Mouse (Mus musculus) heart, embryonic 16.5 days (tissue): ENCODE measurements at regions not wholly inside any gene's neighbourhood (a gene's known extent, or its start where the extent isn't known, plus 50 kb on each side); places are given as distances from the start of the nearest gene placed in this dataset.

ENCODE experiments used
- ATAC-seq: fragments of 200-750 bp; cut with Nextera tagmentation; replicated peaks from 2 replicates; pipeline ENCODE4 v1.8.0; 2017; ENCODE audit warnings: moderate number of reproducible peaks; ENCODE audit not compliant: insufficient read depth, low FRiP score; ENCODE audit errors: extremely low read depth
- H3K27ac ChIP-seq: fragments of 300-500 bp; sonication (generic); 2 replicates; pipeline ENCODE4 v1.5.1; 2014; ENCODE audit warnings: mild to moderate bottlenecking, low read length, control low read depth, moderate library complexity
- H3K27me3 ChIP-seq: fragments of 300-500 bp; sonication (generic); 2 replicates; pipeline ENCODE4 v1.6.1; 2014; ENCODE audit warnings: low read length, mixed read lengths; ENCODE audit not compliant: control insufficient read depth, insufficient read depth
- H3K36me3 ChIP-seq: fragments of 300-500 bp; sonication (generic); 2 replicates; pipeline ENCODE4 v1.6.1; 2014; ENCODE audit not compliant: control insufficient read depth, insufficient read depth
- H3K4me1 ChIP-seq: fragments of 300-500 bp; sonication (generic); 2 replicates; pipeline ENCODE4 v1.6.1; 2014; ENCODE audit warnings: low read length, mixed read lengths; ENCODE audit not compliant: control insufficient read depth, insufficient read depth
- H3K4me2 ChIP-seq: fragments of 300-500 bp; sonication (generic); 2 replicates; pipeline ENCODE4 v1.6.1; 2014; ENCODE audit warnings: low read depth, mild to moderate bottlenecking, control low read depth, low read length
- H3K4me3 ChIP-seq: fragments of 300-500 bp; sonication (generic); 2 replicates; pipeline ENCODE4 v1.5.1; 2014; ENCODE audit warnings: mild to moderate bottlenecking, control low read depth, low read length
- H3K9ac ChIP-seq: fragments of 300-500 bp; sonication (generic); 2 replicates; pipeline ENCODE4 v1.6.1; 2014; ENCODE audit warnings: low read length, control low read depth
- H3K9me3 ChIP-seq: fragments of 300-500 bp; sonication (generic); replicated peaks from 2 replicates; pipeline ENCODE4 v1.6.1; 2016; ENCODE audit warnings: low read length; ENCODE audit not compliant: control insufficient read depth
- WGBS: fragments of 180-500 bp; shearing (Covaris S2); extraction: QIAGEN DNeasy Blood & Tissue Kit; methylation state at CpG from one replicate; pipeline ENCODE4 v1.1.7; 2014; 5-methylcytosine and 5-hydroxymethylcytosine counted together

DNA sequence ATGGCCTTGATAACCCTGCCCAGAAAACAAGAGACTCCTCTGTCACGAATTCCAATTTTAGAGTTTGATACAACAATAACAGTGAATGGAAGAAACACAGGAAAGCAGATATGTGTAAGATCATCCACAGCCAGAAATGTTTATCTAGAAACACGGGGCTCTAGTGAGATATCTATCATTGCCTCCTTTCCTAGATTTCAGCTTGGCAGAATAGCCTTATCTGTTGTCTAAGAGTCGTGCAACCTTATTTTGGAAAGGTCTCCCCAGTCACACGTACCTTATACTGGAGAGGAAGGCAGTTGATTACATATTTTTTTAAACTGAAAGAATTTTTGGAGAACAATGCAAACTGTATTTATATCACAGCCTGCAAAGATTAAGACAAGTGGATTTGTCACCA, 61.6 kb downstream of the Gm10295 start:
- Histone ChIP-seq H3K36me3 (no peaks in the 10 kb centered on the region), H3K9ac (no peak overlapping the region), H3K27me3 (no peaks in the 10 kb centered on the region), H3K4me1 (no peaks in the 10 kb centered on the region; the same call in 1 of the 2 replicates), H3K27ac (no peak overlapping the region), H3K4me2 (no peak overlapping the region), H3K4me3 (no peak overlapping the region), H3K9me3 (no peaks in the 10 kb centered on the region)
- ATAC-seq: no peak
- 22% methylated on average over 4 of the region's 4 CpGs for WGBS

DNA sequence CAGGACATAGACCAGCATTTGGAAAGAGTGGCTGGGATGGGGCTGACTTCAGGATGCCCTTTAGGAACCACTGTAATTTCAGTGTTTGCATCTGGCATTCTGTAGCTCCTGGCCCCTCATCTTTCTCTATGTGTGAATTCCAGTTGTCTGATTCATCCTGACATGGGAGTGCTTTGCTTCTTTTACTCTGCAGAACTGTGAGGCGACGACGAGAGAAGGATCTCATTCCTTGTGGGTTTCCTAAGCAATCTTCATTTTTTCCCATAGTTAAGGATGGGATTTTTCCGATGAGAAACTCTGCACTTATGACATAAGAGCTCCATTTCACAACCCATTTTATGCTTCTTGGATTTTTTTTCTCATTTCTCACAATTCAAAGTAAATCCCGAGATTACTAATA, 62.0 kb downstream of the Gm10295 start:
- H3K9ac ChIP-seq: no peak overlapping the region
- no peak overlapping the region for H3K4me2 ChIP-seq
- H3K36me3 ChIP-seq: no peaks in the 10 kb centered on the region
- no peak for ATAC-seq
- H3K4me1 ChIP-seq: no peaks in the 10 kb centered on the region; the same call in 1 of the 2 replicates
- H3K27me3 ChIP-seq: no peaks in the 10 kb centered on the region
- 34% methylated on average over 5 of the region's 5 CpGs for WGBS
- no peak overlapping the region for H3K27ac ChIP-seq
- H3K4me3 ChIP-seq: no peak overlapping the region
- H3K9me3 ChIP-seq: no peaks in the 10 kb centered on the region

DNA sequence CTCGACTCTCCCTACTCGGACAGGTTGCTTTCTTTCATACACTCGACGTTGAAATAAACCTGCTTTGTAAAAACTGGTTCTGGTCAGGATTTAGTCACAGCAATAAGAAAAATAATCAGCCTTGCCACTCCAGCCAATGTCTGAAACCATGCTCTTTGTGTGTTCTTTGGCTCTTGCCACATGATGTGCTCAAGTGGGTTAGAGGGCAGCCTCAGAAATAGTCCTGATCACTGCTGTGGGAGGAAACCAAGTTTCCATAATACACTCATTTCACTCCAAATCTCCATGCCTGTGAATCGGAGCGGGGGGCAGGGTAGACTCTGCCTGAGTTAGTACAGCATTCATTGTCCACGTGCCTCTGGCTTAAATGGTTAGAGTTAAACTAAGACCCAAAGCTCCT, 63.8 kb downstream of the Gm10295 start:
- 73% methylated on average over 7 of the region's 7 CpGs for WGBS
- no peak overlapping the region for H3K27ac ChIP-seq
- no peak for ATAC-seq

DNA sequence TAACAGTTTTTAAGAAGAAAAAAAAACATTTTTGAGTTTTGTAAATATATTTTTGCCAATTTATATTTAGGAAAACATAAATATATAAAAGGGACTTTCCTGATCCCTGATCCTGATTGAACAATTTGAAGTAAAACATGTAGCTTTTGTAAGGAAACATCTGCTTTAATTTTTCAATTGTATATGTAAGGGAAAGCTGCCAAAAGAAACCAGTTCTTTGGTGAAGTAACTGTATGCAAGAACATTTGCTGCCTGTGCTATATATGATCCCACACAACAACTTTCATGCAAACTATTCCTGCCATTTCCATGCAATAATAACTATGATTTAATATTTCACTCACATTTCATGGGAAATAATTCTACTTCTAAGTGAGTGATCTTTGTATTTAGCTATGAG, 67.0 kb downstream of the Gm10295 start:
- H3K9me3 ChIP-seq: no peaks in the 10 kb centered on the region
- no peaks in the 10 kb centered on the region for H3K27me3 ChIP-seq
- no peak overlapping the region for H3K4me2 ChIP-seq
- no peaks in the 10 kb centered on the region for H3K36me3 ChIP-seq
- no peaks in the 10 kb centered on the region for H3K4me1 ChIP-seq
- no peak overlapping the region for H3K4me3 ChIP-seq
- H3K9ac ChIP-seq: no peak overlapping the region
- no peak for ATAC-seq
- no peak overlapping the region for H3K27ac ChIP-seq

More for the DNA sequence above, 63.8 kb downstream of the Gm10295 start:
- Histone ChIP-seq H3K4me1 (no peaks in the 10 kb centered on the region; the same call in 1 of the 2 replicates), H3K9ac (no peak overlapping the region), H3K9me3 (no peaks in the 10 kb centered on the region), H3K27me3 (no peaks in the 10 kb centered on the region), H3K36me3 (no peaks in the 10 kb centered on the region), H3K4me2 (no peak overlapping the region), H3K4me3 (no peak overlapping the region)

DNA sequence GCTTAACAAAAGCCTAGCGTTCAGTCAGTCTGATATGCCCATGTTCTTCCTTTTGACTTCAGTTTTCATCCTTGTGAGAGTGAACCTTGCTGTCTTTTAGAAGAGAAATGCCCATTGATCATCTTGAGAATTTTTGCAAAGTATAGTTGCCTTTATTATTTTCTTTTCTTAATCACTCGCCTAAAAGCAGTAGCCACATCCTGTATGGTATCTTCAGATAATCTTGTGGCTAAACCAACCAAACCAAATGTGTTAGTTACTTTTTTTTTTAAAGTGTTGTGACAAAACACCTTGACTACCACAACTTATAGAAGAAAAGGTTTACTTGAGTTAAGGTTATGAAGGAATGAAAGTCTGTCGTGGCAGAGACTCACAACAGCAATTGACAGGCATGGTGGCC, 67.9 kb downstream of the Gm10295 start:
- no peak for ATAC-seq
- WGBS: 75% methylated on average over 3 of the region's 3 CpGs
- Histone ChIP-seq H3K36me3 (no peaks in the 10 kb centered on the region), H3K4me1 (no peaks in the 10 kb centered on the region), H3K27ac (no peak overlapping the region), H3K27me3 (no peaks in the 10 kb centered on the region), H3K9me3 (no peaks in the 10 kb centered on the region), H3K9ac (no peak overlapping the region), H3K4me2 (no peak overlapping the region), H3K4me3 (no peak overlapping the region)

DNA sequence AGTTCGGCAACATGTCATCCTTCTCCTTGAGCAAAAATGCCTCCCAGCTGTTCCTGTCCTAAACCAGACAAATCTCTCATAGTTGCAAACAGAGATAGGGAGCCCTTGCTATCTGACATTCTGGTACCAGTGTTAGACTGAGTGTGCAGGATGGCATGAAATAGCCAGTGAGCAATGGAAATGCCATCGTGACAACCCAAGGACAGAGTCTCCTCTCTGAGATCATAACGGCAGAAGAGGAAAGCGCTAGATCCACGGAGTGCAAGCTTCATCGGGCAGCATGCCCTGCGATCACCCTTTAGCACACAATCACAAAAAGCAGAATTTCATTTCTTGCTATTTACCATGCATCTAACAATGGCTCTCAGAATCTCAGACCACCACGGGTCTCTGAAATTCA, 85.2 kb downstream of the Gm10295 start:
- Histone ChIP-seq H3K4me2 (no peak overlapping the region), H3K36me3 (no peaks in the 10 kb centered on the region), H3K4me1 (no peaks in the 10 kb centered on the region), H3K27me3 (no peaks in the 10 kb centered on the region), H3K9me3 (no peaks in the 10 kb centered on the region), H3K27ac (no peak overlapping the region), H3K4me3 (no peak overlapping the region), H3K9ac (no peak overlapping the region)
- ATAC-seq: no peak
- WGBS: 74% methylated on average over 8 of the region's 8 CpGs

DNA sequence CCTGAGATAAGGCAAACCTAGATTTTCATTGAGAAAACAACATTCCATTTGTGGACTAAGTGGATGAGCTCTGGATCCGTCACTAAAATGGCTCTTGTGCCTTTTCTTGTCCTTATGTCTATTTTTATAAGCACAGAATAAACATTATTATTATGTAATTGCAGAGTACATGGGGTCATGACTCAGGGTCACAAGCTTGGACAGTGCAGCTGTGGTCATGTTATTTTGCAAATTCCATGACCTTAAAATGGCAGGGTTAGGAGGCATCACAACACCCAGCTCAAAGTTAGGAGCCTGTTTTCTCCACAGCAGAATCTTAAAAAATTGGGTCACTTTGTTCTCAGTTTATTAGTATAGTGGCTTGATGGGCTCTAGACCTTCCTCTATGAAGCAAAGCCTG, 87.2 kb downstream of the Gm10295 start:
- WGBS: 74% methylated on average over 1 of the region's 1 CpGs

DNA sequence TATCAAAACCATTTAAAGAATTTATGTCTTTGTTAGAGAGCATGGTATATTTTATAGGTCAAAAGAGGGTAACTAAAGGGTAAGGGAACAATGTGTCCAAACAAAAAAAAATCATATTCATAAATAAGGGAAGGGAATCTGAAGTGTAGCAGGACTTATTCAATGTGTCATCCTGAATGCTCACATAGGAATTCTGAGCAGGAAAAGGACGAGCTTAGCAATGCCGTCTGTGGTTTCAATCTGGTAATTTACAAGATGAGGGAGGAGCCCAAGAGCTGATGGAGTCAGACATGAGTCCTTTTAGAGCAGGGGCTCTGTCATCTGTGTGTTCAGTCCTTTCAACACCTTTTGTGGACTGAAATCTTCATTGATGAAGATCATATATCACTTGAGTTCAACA, 101.6 kb downstream of the Gm10295 start:
- H3K27me3 ChIP-seq: no peaks in the 10 kb centered on the region
- H3K4me2 ChIP-seq: no peak overlapping the region
- WGBS: 43% methylated on average over 2 of the region's 2 CpGs
- ATAC-seq: no peak
- H3K4me3 ChIP-seq: no peak overlapping the region
- no peaks in the 10 kb centered on the region for H3K36me3 ChIP-seq
- H3K9ac ChIP-seq: no peak overlapping the region
- no peaks in the 10 kb centered on the region for H3K9me3 ChIP-seq
- no peak overlapping the region for H3K27ac ChIP-seq
- H3K4me1 ChIP-seq: no peaks in the 10 kb centered on the region

More for the DNA sequence above, 87.2 kb downstream of the Gm10295 start:
- no peak for ATAC-seq
- Histone ChIP-seq H3K36me3 (no peaks in the 10 kb centered on the region), H3K4me3 (no peak overlapping the region), H3K27me3 (no peaks in the 10 kb centered on the region), H3K4me1 (no peaks in the 10 kb centered on the region), H3K9me3 (no peaks in the 10 kb centered on the region), H3K4me2 (no peak overlapping the region), H3K27ac (no peak overlapping the region), H3K9ac (no peak overlapping the region)

DNA sequence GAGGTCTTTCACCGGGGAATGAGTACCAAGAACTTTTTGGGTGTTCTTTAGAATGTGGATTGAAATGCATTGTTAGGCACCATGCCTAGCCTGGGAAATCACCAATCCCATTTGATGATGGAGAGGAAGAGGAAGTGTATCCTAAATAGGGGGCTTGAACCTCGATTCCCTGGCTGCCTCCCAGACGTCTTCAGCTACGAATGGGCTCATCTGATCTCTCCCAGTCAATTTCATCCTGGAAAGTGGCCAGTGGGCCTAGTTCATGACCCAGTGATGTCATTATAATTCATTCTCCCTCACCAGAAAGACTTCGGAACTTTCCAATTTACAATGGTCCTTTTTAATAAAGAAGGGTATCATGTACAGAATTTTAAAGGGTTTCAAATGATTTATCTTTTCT, 102.1 kb downstream of the Gm10295 start:
- no peak overlapping the region for H3K4me2 ChIP-seq
- H3K9me3 ChIP-seq: no peaks in the 10 kb centered on the region
- H3K4me3 ChIP-seq: no peak overlapping the region
- H3K27ac ChIP-seq: no peak overlapping the region
- no peaks in the 10 kb centered on the region for H3K36me3 ChIP-seq
- no peaks in the 10 kb centered on the region for H3K4me1 ChIP-seq
- H3K9ac ChIP-seq: no peak overlapping the region
- whole genome bisulfite sequencing: 50% methylated on average over 5 of the region's 5 CpGs
- ATAC-seq: no peak
- H3K27me3 ChIP-seq: no peaks in the 10 kb centered on the region

DNA sequence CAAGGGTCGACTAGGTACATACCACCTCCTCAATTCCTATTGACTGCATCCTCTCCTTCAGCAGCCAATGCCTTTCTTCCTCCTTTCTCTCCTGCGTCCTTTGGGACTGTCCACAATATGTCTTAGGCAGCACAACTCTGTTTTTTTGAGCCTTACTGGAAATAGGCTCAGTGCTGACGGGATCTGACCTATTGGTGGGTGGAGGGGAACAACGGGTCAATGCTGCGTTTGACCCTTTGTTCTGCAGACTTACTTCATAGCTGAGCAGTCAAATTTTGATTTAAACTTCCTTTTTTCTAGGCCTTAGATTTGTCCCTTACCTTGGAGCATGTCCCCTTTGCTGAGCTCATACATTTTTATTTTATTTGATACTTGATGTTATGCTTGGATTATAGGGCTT, 103.4 kb downstream of the Gm10295 start:
- Histone ChIP-seq H3K36me3 (no peaks in the 10 kb centered on the region), H3K4me2 (no peak overlapping the region), H3K9me3 (no peaks in the 10 kb centered on the region), H3K27me3 (no peaks in the 10 kb centered on the region), H3K9ac (no peak overlapping the region), H3K4me1 (no peaks in the 10 kb centered on the region), H3K27ac (no peak overlapping the region), H3K4me3 (no peak overlapping the region)
- 79% methylated on average over 5 of the region's 5 CpGs for WGBS
- no peak for ATAC-seq
